Mouse (Mus musculus): ENCODE results near the gene Stx19.

Gene Stx19

GRCm38 (mm10) chr16:62852464-62853252 lies 38.2 kb downstream of the Stx19 start:
- DNase-seq = no peak

- no peak for DNase-seq
Observed at GRCm38 (mm10) chr16:62853611-62854126, 39.2 kb downstream of the Stx19 start.

- DNase-seq = peak; percentile 36 to 50
Observed at GRCm38 (mm10) chr16:62854191-62855068, 40.0 kb downstream of the Stx19 start, which contains the start of gene Pros1. Gene Pros1, plus strand, starts transcription at chr16:62854307.

- DNase-seq = no peak
Observed at GRCm38 (mm10) chr16:62855385-62855784, 40.9 kb downstream of the Stx19 start.

- DNase-seq = no peak
Observed at GRCm38 (mm10) chr16:62856273-62856672, 41.8 kb downstream of the Stx19 start.

- DNase-seq = no peak
Observed at GRCm38 (mm10) chr16:62857498-62857897, 43.0 kb downstream of the Stx19 start.

- no peak for DNase-seq
Observed at GRCm38 (mm10) chr16:62858018-62858417, 43.5 kb downstream of the Stx19 start.

- DNase-seq = no peak
Observed at GRCm38 (mm10) chr16:62860140-62860539, 45.7 kb downstream of the Stx19 start.

GRCm38 (mm10) chr16:62861455-62861854 lies 47.0 kb downstream of the Stx19 start:
- no peak for DNase-seq

GRCm38 (mm10) chr16:62872688-62873117 lies 58.2 kb downstream of the Stx19 start:
- DNase-seq = no peak

- DNase-seq = no peak
Observed at GRCm38 (mm10) chr16:62873180-62873579, 58.7 kb downstream of the Stx19 start.

All from cerebellum, postnatal 25 days (tissue).